Mouse (Mus musculus): ENCODE measurements at regions not wholly inside any gene's neighbourhood (a gene's known extent, or its start where the extent isn't known, plus 50 kb on each side); places are given as distances from the start of the nearest gene placed in this dataset.

- TF ChIP-seq CTCF (conservative IDR thresholded peaks at IDR 0.05; ENCODE audit: insufficient read depth, insufficient read length, low read depth, low read length) (no peak), POLR2A (IDR thresholded peaks at IDR 0.05; ENCODE audit: low read depth, low read length) (no peak)
These were observed 453.3 kb downstream of the Dad1 start for GRCm38 (mm10) chr14:53800508-53801136.

All from kidney, adult 2 months (tissue).